Comparison of ENCODE assay signal across 8 mouse cellular contexts in genomic region chr4:154964581-154965235, GRCm38 (mm10). TPM values are rescaled to one million over a fixed set of nuclear protein-coding genes. Genes with fewer than 3 reads are reported as not detected.
DNase-seq lines count a peak whose midpoint lies in the region; ATAC-seq and TF ChIP-seq lines count a peak whose summit lies in the region.

No protein-coding gene starts in this region.

- peak overlapping the region; percentile 97 for H3K4me3 ChIP-seq in gastrocnemius, adult 2 months
- peak overlapping the region; percentile 93 for H3K4me3 ChIP-seq in ES-Bruce4 (ENCODE audit: low read depth, low read length)
- H3K4me3 ChIP-seq in forebrain, embryonic 12.5 days (replicated peaks), result peak overlapping the region; percentile 77
- H3K4me3 ChIP-seq in small intestine, adult 2 months (ENCODE audit: low read depth, low read length), result peak overlapping the region; percentile 93

- peak overlapping the region; percentile 81 for H3K4me2 ChIP-seq in forebrain, embryonic 12.5 days

- peak; percentile 39 for DNase-seq in gastrocnemius, adult 2 months
- DNase-seq in gastrocnemius, adult 18-20 months (ENCODE audit: low spot score), result no peak
- DNase-seq in liver, result peak; percentile 86
- DNase-seq in gastrocnemius, postnatal 25 days, result no peak
- DNase-seq in urinary bladder, postnatal 10 days (ENCODE audit: low spot score), result no peak

- H3K4me1 ChIP-seq in ES-Bruce4 (ENCODE audit: control insufficient read depth, insufficient read depth, low read length), result peaks cover 1% of the 10 kb centered on the region
- peaks cover 58% of the 10 kb centered on the region for H3K4me1 ChIP-seq in forebrain, embryonic 12.5 days
- H3K4me1 ChIP-seq in small intestine, adult 2 months (ENCODE audit: control insufficient read depth, insufficient read depth, insufficient read length, low read length), result peaks cover 9% of the 10 kb centered on the region

- TF ChIP-seq POLR2A in ES-Bruce4 (IDR thresholded peaks at IDR 0.05; ENCODE audit: insufficient read depth, low read length), result no peak
- TF ChIP-seq POLR2A in small intestine, adult 2 months (IDR thresholded peaks at IDR 0.05; ENCODE audit: low read depth, low read length), result no peak

- H3K9me3 ChIP-seq in ES-Bruce4 (replicated peaks; ENCODE audit: control insufficient read depth, insufficient read depth, low read length, poor library complexity, severe bottlenecking), result peaks cover 5% of the 10 kb centered on the region
- H3K9me3 ChIP-seq in forebrain, embryonic 12.5 days, result no peaks in the 10 kb centered on the region

- H3K9ac ChIP-seq in ES-Bruce4 (ENCODE audit: low read depth, poor library complexity, severe bottlenecking), result peak overlapping the region; percentile 88
- H3K9ac ChIP-seq in forebrain, embryonic 12.5 days, result peak overlapping the region; percentile 89

- no peak for ATAC-seq in forebrain, embryonic 12.5 days (ENCODE audit: low FRiP score)

- peak overlapping the region; percentile 98 for H3K27ac ChIP-seq in gastrocnemius, adult 2 months
- no peak overlapping the region for H3K27ac ChIP-seq in ES-Bruce4 (ENCODE audit: insufficient read depth, low read length)
- peak overlapping the region; percentile 99 for H3K27ac ChIP-seq in forebrain, embryonic 12.5 days
- H3K27ac ChIP-seq in small intestine, adult 2 months (ENCODE audit: insufficient read depth, low read depth, low read length), result peak overlapping the region; percentile 9; the same call in 1 of the 2 replicates

- peaks cover 13% of the 10 kb centered on the region for H3K27me3 ChIP-seq in ES-Bruce4 (ENCODE audit: control insufficient read depth, insufficient read depth, low read length, poor library complexity, severe bottlenecking)
- H3K27me3 ChIP-seq in forebrain, embryonic 12.5 days, result peaks cover 13% of the 10 kb centered on the region
- H3K27me3 ChIP-seq in small intestine, adult 2 months (ENCODE audit: control insufficient read depth, insufficient read depth, low read length), result peaks cover 14% of the 10 kb centered on the region

- no peak for TF ChIP-seq CTCF in gastrocnemius, adult 2 months (IDR thresholded peaks at IDR 0.05)
- TF ChIP-seq CTCF in ES-Bruce4 (IDR thresholded peaks at IDR 0.05; ENCODE audit: low read depth, low read length), result no peak
- TF ChIP-seq CTCF in small intestine, adult 2 months (IDR thresholded peaks at IDR 0.05; ENCODE audit: extremely low read depth, insufficient read length, insufficient replicate concordance, low read depth, low read length), result no peak

- under 1% methylated on average over 36 of the region's 36 CpGs for WGBS in forebrain, embryonic 12.5 days
- WGBS in small intestine, adult 2 months, result under 1% methylated on average over 36 of the region's 36 CpGs

- peaks cover 5% of the 10 kb centered on the region for H3K36me3 ChIP-seq in ES-Bruce4 (ENCODE audit: control insufficient read depth, insufficient read depth, low read length, poor library complexity, severe bottlenecking)
- peaks cover 26% of the 10 kb centered on the region for H3K36me3 ChIP-seq in forebrain, embryonic 12.5 days (replicated peaks)
- H3K36me3 ChIP-seq in small intestine, adult 2 months (ENCODE audit: control insufficient read depth, insufficient read depth, low read length), result peaks cover 7% of the 10 kb centered on the region

- intact Hi-C loops in gastrocnemius, adult 2 months (cut with DNase I), result loop anchor here (5.0 kb wide), 2 partner anchors 87 to 103 kb away; partner anchors contain the start of gene Pex10

- no peak for TF ChIP-seq EP300 in ES-Bruce4 (IDR thresholded peaks at IDR 0.05; ENCODE audit: insufficient read depth, low read depth, low read length)

RNA-seq across cellular contexts. Expression of gene Pank4, which starts 0.8 kb away (rescaled TPM):
- total RNA-seq in gastrocnemius, adult 2 months (2021), result 10 to 100 TPM; 33.8 to 43.6 TPM
- 10 to 100 TPM; 31.9 to 35.6 TPM for total RNA-seq in gastrocnemius, adult 18-20 months (2021)
- 21.5 and 26.6 TPM in 2 replicates for polyA plus RNA-seq in ES-Bruce4 (2011; ENCODE audit: insufficient read depth, insufficient read length, low read depth, missing spikeins)
- 46.7 and 51.8 TPM in 2 replicates for polyA plus RNA-seq in forebrain, embryonic 12.5 days (2016; fragmentation: Nextera tagmentation; extraction: Ambion mirVana)
- 28.1 and 36.1 TPM in 2 replicates for polyA plus RNA-seq in small intestine, adult 2 months (2012; rRNA removed)
- total RNA-seq in gastrocnemius, postnatal 25 days (2021), result 10 to 100 TPM; 31.2 to 34.0 TPM

RNA-seq across cellular contexts. Expression of gene Hes5, which starts 4.0 kb away (rescaled TPM):
- total RNA-seq in gastrocnemius, adult 2 months (2021), result not detected
- total RNA-seq in gastrocnemius, adult 18-20 months (2021), result not detected
- polyA plus RNA-seq in ES-Bruce4 (2011; ENCODE audit: insufficient read depth, insufficient read length, low read depth, missing spikeins), result not detected in 2 replicates
- polyA plus RNA-seq in forebrain, embryonic 12.5 days (2016; fragmentation: Nextera tagmentation; extraction: Ambion mirVana), result 456 and 462 TPM in 2 replicates
- polyA plus RNA-seq in small intestine, adult 2 months (2012; rRNA removed), result 0.17 and 0.47 TPM in 2 replicates
- not detected for total RNA-seq in gastrocnemius, postnatal 25 days (2021)

RNA-seq across cellular contexts. Expression of gene Tnfrsf14, which starts 36.3 kb away (rescaled TPM):
- 1 to 10 TPM; 1.1 to 2.5 TPM for total RNA-seq in gastrocnemius, adult 2 months (2021)
- total RNA-seq in gastrocnemius, adult 18-20 months (2021), result 1 to 10 TPM; 1.3 to 1.9 TPM
- polyA plus RNA-seq in ES-Bruce4 (2011; ENCODE audit: insufficient read depth, insufficient read length, low read depth, missing spikeins), result not detected in 2 replicates
- polyA plus RNA-seq in forebrain, embryonic 12.5 days (2016; fragmentation: Nextera tagmentation; extraction: Ambion mirVana), result 0.21 and 1.2 TPM in 2 replicates
- 66.3 and 177 TPM in 2 replicates for polyA plus RNA-seq in small intestine, adult 2 months (2012; rRNA removed)
- 1 to 10 TPM; 1.8 to 3.0 TPM for total RNA-seq in gastrocnemius, postnatal 25 days (2021)

Comparison
In these comparisons a context has a peak if more than half of its experiments do, and no peak if none do; other contexts are left out.
1. DNase-seq: peak in gastrocnemius, adult 2 months (single experiment) and liver (single experiment); none in gastrocnemius, adult 18-20 months (single experiment), gastrocnemius, postnatal 25 days (single experiment) and urinary bladder, postnatal 10 days (single experiment).
2. Peak in every context shown above with its lines, with median percentiles within 50 percentile points of each other: H3K4me3 ChIP-seq.